Mouse (Mus musculus): ENCODE data around the gene Olfr1093.

Olfr1093 gene

DNA sequence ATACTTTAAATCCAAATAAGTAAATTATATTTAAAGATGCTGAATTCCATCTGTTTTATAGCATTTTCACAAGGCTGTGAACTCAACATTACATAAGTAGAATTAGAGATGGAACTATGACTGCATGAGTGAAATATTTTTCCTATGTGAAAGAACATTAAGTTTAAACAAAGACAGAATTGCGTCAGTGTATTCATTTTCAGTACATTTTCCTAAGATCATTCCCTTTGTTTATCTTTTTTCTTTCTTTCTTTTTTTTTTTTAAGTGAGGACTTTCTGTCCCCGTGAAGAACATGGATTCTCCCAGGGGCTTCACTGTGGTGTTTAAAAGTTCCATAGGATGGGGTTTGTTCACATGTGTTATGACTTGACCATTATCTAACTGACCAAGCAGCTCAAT is at the start of gene Olfr1093:
TSS of gene Olfr1093 (plus strand) at position 301 of the 400 bp plus-strand sequence.
- DNase-seq (ENCODE audit: low spot score in 2 of 2), result no peak

DNA sequence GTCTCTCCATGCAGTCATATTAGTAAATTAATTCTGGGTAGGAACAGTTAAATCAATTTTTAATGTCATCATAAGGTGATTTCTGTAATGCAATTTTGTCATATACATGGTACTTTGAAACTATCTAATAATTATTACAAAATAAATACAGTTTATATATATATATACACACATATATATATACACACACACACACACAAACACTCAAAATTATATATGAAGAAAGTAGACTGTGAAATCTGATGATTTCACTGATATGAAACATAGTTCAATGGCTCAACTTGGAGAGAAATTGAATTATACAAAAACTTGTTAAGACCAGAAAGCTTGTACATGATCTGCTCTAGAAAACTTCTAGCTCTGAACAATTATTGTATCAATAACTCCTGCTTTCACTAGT is 48.7 kb upstream of the Olfr1093 start, which contains the start of gene Olfr1089:
TSS of gene Olfr1089 (minus strand) at position 101 of the 400 bp plus-strand sequence.
- DNase-seq (ENCODE audit: low spot score in 2 of 2), result no peak

DNA sequence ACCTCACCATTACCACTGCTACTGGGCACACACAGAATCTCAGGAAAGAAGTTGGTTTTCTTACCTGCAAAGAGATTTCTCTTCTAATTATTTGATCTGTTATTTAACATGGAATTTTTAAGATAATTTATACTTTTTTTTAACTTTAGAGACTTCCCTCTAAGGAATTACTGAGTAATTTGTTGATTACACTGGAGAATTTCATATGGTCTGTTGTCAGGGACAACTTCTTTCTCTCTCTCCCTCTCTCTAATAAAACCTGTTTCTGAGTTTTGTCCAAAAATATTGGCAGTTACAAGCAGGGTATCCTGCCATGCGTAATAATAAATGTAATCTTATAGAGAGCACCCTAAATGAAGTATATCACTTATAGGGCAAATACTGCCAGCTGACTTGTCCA is 23.4 kb upstream of the Olfr1093 start, which contains the start of gene Olfr1090:
TSS of gene Olfr1090 (minus strand) at position 101 of the 400 bp plus-strand sequence.
- DNase-seq (ENCODE audit: low spot score in 2 of 2), result no peak

DNA sequence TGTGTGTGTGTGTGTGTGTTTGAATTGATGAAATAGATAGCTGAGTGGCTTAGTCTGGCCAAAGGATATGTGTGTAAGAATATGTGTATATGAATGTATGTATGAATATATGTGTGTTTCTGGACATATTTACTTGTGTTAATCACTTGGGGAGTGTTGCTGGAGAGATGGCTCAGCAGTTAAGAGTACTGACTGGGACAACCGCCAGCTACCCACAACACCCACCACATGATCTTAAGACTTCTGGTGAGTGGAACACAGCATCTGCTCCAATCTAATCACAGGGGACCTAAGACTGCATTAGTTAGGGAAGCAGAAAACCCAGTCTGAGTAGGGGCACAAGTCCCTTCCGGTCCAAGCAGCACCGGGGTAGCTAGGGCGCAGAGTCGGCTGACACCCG is 21.2 kb upstream of the Olfr1093 start:
- no peak for DNase-seq (ENCODE audit: low spot score in 2 of 2)

DNA sequence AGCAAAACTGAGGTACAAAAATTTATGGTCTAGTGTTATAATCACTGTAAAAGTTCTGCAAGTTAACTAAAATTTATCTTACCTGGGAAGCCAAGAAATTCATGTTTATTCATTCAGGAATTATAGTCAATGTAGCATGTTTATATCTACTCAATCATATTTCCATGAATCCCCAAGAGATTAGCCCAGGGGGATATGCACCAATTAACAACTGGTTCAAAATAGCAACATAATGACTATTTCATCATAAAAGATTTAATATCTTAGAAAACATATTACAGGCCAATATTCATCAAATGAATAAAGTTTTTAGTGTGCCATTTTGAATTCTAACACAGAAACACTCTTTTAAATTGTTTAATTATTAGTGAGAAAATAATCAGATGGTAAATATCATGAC is 27.6 kb downstream of the Olfr1093 start, which contains the start of gene Olfr141:
TSS of gene Olfr141 (minus strand) at position 101 of the 400 bp plus-strand sequence.
- no peak for DNase-seq (ENCODE audit: low spot score in 2 of 2)

DNA sequence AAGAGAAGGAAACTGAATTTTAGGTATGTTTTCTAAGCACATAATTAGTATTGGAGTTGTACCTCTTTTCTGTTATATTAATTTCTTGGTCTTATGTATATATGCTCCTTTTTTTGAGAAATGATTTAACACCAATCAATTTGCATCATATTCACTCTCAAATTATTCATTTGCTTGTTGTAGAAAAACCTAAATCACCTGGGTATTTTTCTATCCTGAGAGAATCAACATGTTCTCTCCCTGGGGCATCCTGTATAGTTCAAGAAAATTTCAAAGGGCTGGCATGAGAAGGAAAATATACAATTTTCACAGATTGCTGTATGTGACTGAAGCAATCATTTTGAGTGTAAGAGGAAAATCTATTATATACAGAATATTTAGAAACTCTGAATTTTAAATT is 42.1 kb downstream of the Olfr1093 start, which contains the start of gene Olfr1094:
TSS of gene Olfr1094 (plus strand) at position 301 of the 400 bp plus-strand sequence.
- no peak for DNase-seq (ENCODE audit: low spot score in 2 of 2)
